Mouse (Mus musculus): ENCODE measurements around the gene Agxt. TPM values are rescaled to one million over a fixed set of nuclear protein-coding genes. Genes with fewer than 3 reads are reported as not detected.

The Agxt gene
- total and polyA plus RNA-seq, 2 experiments from 2014 or later: 0.12 TPM; not detected in 1

DNA sequence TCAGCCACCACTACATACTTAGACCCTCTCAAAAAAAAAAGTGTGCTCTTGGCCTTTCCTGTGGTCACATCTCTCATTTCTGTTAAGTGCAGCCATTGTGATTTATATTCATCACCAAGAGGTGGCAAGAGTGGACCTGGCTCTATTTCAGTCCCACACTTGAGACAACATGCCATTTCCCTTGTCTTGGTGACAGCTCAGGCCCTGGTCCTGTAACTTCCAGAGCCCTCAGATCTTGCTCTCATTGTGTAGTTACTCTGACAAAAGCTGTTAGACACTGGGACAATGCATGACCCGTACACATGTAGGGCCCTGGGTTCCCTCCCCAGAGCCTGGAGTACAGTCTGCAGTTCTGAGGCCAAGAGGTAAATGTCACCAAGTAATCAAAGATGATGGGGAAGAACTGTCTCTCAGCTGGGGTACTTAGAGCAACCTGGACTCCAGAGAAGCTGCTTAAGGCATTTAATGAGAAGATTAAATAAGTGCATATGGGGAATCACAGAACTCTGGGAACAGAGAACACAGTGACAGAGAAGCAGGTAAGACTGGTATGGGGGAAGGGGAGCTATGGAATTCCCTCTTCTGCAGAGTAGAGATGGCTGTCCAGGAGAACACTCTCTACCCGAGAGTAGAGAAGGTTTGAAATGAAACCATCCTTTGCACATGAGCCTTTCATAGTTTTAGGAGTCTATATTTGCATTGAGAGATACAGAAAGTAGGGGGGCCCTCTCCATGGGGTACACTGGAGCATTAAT, 16.0 kb downstream of the Agxt start:
- no peaks in the 10 kb centered on the region for H3K9me3 ChIP-seq (replicated peaks; ENCODE audit: control insufficient read depth, low read length)
- no peaks in the 10 kb centered on the region for H3K36me3 ChIP-seq (replicated peaks; ENCODE audit: control insufficient read depth, insufficient read depth, low read length)
- H3K4me1 ChIP-seq (ENCODE audit: control insufficient read depth, insufficient read depth): no peaks in the 10 kb centered on the region
- TF ChIP-seq CTCF (IDR thresholded peaks at IDR 0.05; ENCODE audit: low read depth): no peak
- peak; percentile 71 for ATAC-seq (ENCODE audit: insufficient read depth, low read depth)
- whole genome bisulfite sequencing: 29% methylated on average over 2 of the region's 2 CpGs
- H3K4me2 ChIP-seq (ENCODE audit: low read depth, low read length): no peak overlapping the region
- no peak overlapping the region for H3K27ac ChIP-seq (ENCODE audit: low read depth)
- H3K9ac ChIP-seq (replicated peaks; ENCODE audit: low read depth, low read length): no peak overlapping the region
- no peak overlapping the region for H3K4me3 ChIP-seq (ENCODE audit: low read depth, low read length)
- H3K27me3 ChIP-seq (ENCODE audit: control insufficient read depth, insufficient read depth, low read length): peaks cover 42% of the 10 kb centered on the region
- no peak for DNase-seq (ENCODE audit: low spot score)

DNA sequence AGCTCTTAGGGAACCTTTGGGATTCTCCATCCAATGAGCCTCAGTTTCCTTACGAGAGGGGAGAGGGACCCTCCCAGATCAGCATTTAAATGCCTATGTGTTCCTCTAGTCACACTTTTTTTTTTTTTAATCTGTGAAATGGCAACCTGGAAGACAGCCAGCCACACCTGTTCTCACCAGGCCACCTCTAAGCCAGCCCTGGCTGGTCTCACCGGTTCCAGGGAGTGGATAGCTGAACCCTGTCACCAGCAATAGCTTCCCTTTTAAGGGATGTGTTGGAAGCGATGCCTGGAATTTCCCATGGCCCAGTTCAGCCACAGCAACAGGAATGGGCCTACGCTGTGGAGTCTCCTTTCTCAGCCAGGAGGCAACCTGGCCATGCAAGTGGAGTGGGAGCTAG, 22.5 kb downstream of the Agxt start:
- ATAC-seq (ENCODE audit: insufficient read depth, low read depth): no peak; the same call in 1 of the 2 replicates
- no peaks in the 10 kb centered on the region for H3K9me3 ChIP-seq (replicated peaks; ENCODE audit: control insufficient read depth, low read length)
- WGBS: 50% methylated on average over 4 of the region's 4 CpGs
- peaks cover 30% of the 10 kb centered on the region for H3K27me3 ChIP-seq (ENCODE audit: control insufficient read depth, insufficient read depth, low read length)
- TF ChIP-seq CTCF (IDR thresholded peaks at IDR 0.05; ENCODE audit: low read depth): no peak
- TF ChIP-seq EP300 (IDR thresholded peaks at IDR 0.05; ENCODE audit: low read depth): no peak
- H3K36me3 ChIP-seq (replicated peaks; ENCODE audit: control insufficient read depth, insufficient read depth, low read length): no peaks in the 10 kb centered on the region
- no peak overlapping the region for H3K4me3 ChIP-seq (ENCODE audit: low read depth, low read length)
- H3K27ac ChIP-seq (ENCODE audit: low read depth): no peak overlapping the region
- H3K4me1 ChIP-seq (ENCODE audit: control insufficient read depth, insufficient read depth): no peaks in the 10 kb centered on the region
- no peak overlapping the region for H3K9ac ChIP-seq (replicated peaks; ENCODE audit: low read depth, low read length)
- H3K4me2 ChIP-seq (ENCODE audit: low read depth, low read length): no peak overlapping the region
- no peak for DNase-seq (ENCODE audit: low spot score)

DNA sequence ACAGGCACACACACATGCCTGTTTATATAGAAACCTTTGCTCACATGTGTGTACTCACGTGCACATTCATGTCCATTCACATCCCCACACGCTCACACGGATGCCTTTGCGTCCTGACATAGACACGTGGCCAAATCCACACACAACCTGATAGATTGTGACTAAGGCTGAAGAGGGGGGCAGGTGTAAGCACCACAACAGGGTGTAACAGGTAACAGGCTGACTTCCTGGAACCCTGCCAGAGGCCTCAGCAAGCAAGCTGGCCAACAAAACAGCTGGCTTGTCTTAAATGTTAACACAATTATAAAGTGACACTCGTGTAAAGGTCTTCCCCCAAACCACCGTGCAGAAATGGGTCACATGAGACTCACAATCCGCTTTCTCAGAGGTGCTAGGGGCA, 23.9 kb downstream of the Agxt start:
- DNase-seq (ENCODE audit: low spot score) (no peak), ATAC-seq (ENCODE audit: insufficient read depth, low read depth) (no peak)
- 81% methylated on average over 8 of the region's 8 CpGs for WGBS
- Histone ChIP-seq H3K4me3 (ENCODE audit: low read depth, low read length) (no peak overlapping the region), H3K4me1 (ENCODE audit: control insufficient read depth, insufficient read depth) (no peaks in the 10 kb centered on the region), H3K27me3 (ENCODE audit: control insufficient read depth, insufficient read depth, low read length) (peaks cover 20% of the 10 kb centered on the region), H3K4me2 (ENCODE audit: low read depth, low read length) (no peak overlapping the region), H3K27ac (ENCODE audit: low read depth) (no peak overlapping the region), H3K36me3 (replicated peaks; ENCODE audit: control insufficient read depth, insufficient read depth, low read length) (no peaks in the 10 kb centered on the region), H3K9me3 (replicated peaks; ENCODE audit: control insufficient read depth, low read length) (no peaks in the 10 kb centered on the region), H3K9ac (replicated peaks; ENCODE audit: low read depth, low read length) (no peak overlapping the region)
- no peak for TF ChIP-seq CTCF (IDR thresholded peaks at IDR 0.05; ENCODE audit: low read depth)
- no peak for TF ChIP-seq EP300 (IDR thresholded peaks at IDR 0.05; ENCODE audit: low read depth)

DNA sequence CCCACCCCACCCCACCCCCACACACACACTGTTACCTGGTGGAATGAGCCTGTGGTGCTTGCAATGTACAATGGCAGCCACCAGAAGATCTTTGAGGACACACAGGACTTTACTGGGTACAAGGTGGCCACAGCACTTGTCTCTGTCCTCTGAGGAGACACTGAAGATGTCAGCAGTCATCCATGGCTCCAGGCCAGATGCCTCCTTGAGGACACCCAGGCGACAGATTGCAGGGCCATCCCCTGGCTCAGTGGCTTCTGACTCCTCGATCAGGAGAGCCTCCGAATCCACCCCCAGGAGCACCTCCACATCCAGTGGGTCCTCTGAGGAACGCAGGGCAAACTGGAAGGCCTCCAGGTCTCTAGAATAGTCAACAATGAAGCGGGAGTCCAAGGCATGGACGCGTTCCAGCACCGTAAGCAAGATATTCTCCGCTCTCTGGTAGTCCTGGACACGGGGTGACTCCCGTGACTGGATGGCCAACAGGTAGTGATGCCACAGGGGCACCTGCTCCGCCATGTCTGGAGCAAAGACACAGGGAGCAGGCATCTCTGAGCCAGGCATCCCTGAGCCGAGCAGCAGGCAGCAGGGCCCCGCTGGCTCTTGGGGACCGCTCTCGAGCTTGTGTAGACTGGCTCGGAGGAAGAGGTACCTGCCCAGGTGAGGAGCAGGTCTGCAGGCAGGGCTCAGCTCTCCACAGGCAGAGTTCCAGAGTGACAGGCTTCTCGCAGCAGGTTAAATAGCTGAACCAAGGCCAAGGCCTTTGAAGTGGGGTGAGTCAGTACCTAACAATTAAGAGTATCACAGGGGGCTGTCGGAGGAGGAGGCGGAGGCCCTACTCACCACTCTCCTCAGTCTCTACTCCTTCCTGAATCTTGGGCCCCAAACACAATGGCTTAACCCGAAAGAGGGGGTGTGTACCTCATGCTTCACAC, 24.8 kb downstream of the Agxt start:
- Histone ChIP-seq H3K9ac (replicated peaks; ENCODE audit: low read depth, low read length) (no peak overlapping the region), H3K36me3 (replicated peaks; ENCODE audit: control insufficient read depth, insufficient read depth, low read length) (no peaks in the 10 kb centered on the region), H3K27me3 (ENCODE audit: control insufficient read depth, insufficient read depth, low read length) (peaks cover 17% of the 10 kb centered on the region), H3K4me3 (ENCODE audit: low read depth, low read length) (no peak overlapping the region), H3K4me1 (ENCODE audit: control insufficient read depth, insufficient read depth) (no peaks in the 10 kb centered on the region), H3K4me2 (ENCODE audit: low read depth, low read length) (no peak overlapping the region), H3K27ac (ENCODE audit: low read depth) (no peak overlapping the region), H3K9me3 (replicated peaks; ENCODE audit: control insufficient read depth, low read length) (no peaks in the 10 kb centered on the region)
- ATAC-seq (ENCODE audit: insufficient read depth, low read depth) (no peak), DNase-seq (ENCODE audit: low spot score) (no peak)
- TF ChIP-seq CTCF (IDR thresholded peaks at IDR 0.05; ENCODE audit: low read depth): no peak
- no peak for TF ChIP-seq EP300 (IDR thresholded peaks at IDR 0.05; ENCODE audit: low read depth)
- 65% methylated on average over 21 of the region's 21 CpGs for WGBS

DNA sequence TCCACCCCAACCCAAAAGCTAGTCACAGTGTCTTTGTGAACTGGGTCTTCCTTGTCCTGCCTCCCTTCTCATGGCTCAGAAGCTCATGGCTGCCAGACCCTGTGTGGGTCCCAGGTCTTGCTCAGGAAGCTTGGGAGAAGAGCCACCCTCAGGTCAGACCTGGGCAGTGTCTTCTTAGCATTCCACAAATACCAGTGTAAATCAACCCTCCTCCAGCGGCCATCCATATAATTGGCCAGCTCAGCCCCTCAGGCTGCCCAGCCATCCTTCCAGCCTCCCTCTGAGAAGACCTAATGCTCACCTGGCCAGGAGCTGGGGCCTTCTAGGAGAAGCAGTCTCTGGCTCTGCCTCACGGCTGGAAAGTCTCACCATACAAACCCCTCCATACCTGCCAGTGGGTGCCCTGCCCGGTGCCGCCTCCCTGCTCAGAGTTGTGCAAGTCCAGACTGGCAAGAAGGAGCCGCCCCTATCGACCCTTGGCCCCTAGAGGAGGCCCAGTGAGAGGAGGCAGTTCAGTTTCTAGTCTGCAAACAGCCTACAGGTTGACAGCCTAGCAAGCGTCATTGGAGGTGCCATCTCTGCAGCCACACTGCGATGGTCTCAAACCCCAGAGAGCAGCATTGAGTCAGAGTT, 25.6 kb downstream of the Agxt start, which contains the start of gene 2310007B03Rik:
Gene 2310007B03Rik, minus strand, starts transcription at position 448 of the 633 bp plus-strand sequence.
- Histone ChIP-seq H3K4me2 (ENCODE audit: low read depth, low read length) (no peak within 1 kb of the TSS), H3K9me3 (replicated peaks; ENCODE audit: control insufficient read depth, low read length) (no peaks in the 10 kb centered on the region), H3K4me1 (ENCODE audit: control insufficient read depth, insufficient read depth) (no peaks in the 10 kb centered on the region), H3K4me3 (ENCODE audit: low read depth, low read length) (no peak within 1 kb of the TSS), H3K27me3 (ENCODE audit: control insufficient read depth, insufficient read depth, low read length) (peaks cover 13% of the 10 kb centered on the region), H3K36me3 (replicated peaks; ENCODE audit: control insufficient read depth, insufficient read depth, low read length) (no peaks in the 10 kb centered on the region), H3K27ac (ENCODE audit: low read depth) (no peak within 1 kb of the TSS), H3K9ac (replicated peaks; ENCODE audit: low read depth, low read length) (no peak within 1 kb of the TSS)
- DNase-seq (ENCODE audit: low spot score) (no peak), ATAC-seq (ENCODE audit: insufficient read depth, low read depth) (no peak)
- WGBS: 79% methylated on average over 8 of the region's 8 CpGs
- no peak for TF ChIP-seq CTCF (IDR thresholded peaks at IDR 0.05; ENCODE audit: low read depth)
- no peak for TF ChIP-seq EP300 (IDR thresholded peaks at IDR 0.05; ENCODE audit: low read depth)
